Mouse (Mus musculus): ENCODE measurements at regions not wholly inside any gene's neighbourhood (a gene's known extent, or its start where the extent isn't known, plus 50 kb on each side); places are given as distances from the start of the nearest gene placed in this dataset.

- no peak for ATAC-seq
Measured at GRCm38 (mm10) chr15:51104362-51104761, 2780.3 kb upstream of the Gm7489 start.

DNA sequence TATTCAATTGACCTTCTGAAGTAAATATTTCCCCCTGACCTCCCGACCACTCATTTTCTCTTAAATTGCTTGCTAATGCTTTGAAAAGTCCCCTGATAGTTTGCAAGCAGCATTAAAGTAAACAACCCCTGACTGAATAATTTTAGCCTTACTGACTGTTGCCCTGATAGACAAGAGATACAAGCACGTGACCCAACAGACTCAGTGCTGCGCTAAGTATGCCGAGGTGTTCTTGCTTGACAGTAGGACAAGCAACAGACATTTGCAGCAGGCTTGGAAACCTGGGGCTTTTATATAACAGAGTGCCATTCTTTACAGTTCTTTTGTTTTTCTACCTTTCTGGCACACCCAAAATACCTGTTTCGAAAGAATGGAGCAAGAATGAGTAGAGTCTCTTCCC is 2779.9 kb upstream of the Gm7489 start:
- no peak for ATAC-seq

DNA sequence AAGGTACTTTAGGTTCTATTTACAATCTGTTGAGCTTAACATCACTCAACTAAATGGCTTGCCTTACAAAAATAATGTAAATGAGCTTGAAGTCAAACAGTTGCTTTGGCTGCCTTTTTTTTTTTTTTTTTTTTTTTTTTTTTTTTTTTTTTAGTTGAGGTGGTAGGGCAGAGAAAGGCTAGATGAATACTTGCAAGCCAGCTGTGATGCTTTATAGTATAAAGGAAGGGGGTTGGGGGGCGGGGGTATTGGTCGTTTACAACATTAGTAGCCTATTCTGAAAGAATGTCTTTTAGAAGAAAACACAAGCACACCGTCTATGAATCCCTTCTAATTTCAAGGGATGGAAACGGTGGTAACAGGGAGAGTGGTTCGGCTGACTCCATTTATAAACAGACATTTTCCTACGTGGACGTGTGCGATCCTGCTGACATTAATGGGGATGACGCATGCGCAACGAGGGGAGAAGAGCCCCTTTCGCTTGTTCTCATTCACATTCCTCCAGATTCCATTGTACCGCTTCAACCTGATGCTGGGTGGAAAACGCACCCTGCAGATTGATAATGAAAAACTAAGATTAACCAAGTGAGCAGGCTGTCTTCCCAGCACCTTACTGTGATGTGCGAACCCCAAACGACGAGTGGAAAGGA is 2779.2 kb upstream of the Gm7489 start:
- ATAC-seq, result no peak

- ATAC-seq, result no peak
Measured at GRCm38 (mm10) chr15:51110186-51110585, 2774.5 kb upstream of the Gm7489 start.

DNA sequence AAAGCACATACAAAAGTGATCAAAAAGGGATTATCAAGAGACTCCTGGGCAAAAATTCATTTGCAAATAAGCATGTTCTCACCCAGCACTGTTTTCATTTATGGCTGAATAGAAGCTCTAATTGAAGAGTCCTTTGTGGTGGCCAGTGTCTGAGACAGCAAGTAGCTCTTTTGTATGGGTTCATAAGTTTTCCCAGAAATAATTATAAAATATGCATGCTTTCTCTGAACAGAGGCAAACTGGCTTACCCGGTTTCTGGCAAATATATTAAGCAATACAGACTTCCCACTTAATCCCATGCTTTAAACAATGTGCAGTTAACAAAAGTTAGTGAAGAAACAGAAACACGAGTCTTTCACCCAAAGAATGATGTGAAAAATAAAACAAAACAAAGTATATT is 2758.8 kb upstream of the Gm7489 start:
- ATAC-seq, result no peak

DNA sequence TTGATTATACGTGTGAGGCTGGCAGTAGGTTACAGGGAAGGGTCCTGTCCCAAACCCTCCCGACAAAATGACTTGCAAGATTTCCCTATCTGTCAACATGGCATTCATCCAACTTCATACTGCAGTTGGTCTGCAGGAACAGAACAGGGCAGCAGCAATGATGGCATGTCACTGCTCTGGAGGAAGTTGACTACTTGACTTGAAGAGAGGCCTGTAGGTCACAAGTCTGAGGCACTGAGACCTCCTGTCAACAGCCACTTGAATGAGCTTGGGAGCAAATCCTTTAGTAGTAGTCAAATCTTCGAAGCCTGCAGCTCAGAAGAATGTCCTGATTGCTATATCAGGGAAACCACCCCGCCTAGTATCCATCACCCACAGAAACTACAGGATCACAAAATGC is 2753.7 kb upstream of the Gm7489 start:
- no peak for ATAC-seq

- ATAC-seq, result no peak
Measured at GRCm38 (mm10) chr15:51136121-51136520, 2748.6 kb upstream of the Gm7489 start.

- ATAC-seq, result no peak
Measured at GRCm38 (mm10) chr15:51139507-51139906, 2745.2 kb upstream of the Gm7489 start.

DNA sequence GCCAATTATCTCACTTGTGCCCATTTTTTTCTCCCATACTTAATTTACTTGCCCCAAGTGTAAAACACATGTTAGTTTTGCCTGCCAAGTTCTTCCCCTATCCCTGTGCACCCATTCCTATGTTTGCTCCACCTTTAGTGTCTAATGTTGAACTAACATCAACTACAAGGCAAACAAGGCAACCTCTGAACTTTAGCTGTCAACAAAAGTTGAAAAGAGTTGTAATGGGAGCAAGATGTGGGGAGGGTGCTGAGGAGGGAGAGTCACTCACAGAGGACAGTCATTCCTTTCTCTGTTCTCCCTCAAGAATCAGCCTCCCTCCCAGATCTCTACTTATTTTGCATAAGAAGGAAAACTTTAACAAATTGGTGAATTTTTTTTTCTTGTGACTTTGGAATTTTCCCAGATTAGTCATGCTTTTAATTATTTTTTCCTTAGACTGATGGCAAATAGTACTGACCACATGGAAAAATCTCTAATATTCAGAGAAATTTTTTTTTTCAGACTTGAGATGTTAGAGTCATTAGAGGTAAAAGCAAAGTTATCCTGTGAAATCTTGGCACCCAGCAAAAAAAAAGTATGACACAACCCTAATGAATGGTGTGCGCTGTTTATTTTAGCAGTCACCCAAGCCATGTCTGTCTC is 2710.6 kb upstream of the Gm7489 start:
- no peak for ATAC-seq

- ATAC-seq, result no peak
Measured at GRCm38 (mm10) chr15:51176466-51176865, 2708.2 kb upstream of the Gm7489 start.

DNA sequence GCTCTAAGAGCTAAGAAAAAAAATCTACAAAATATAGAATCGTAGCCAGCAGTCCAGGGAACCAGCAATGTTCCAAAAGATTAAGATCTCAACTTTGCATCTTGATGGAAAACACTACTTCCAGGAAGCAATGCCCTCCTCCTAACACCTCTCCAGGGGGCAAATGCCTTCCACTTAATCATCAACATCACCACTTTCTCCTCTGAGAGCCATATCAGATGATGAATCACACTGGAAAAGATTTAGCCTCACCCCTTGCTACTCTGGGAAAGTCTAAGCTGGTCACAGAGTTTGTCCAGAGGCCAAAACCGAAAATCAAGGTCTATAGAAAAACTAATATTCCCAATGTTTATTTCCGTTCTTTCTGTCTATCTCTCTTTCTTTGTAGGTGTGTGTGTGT is 2695.6 kb upstream of the Gm7489 start:
- no peak for ATAC-seq

- ATAC-seq, result no peak
Measured at GRCm38 (mm10) chr15:51197466-51198158, 2687.1 kb upstream of the Gm7489 start.

DNA sequence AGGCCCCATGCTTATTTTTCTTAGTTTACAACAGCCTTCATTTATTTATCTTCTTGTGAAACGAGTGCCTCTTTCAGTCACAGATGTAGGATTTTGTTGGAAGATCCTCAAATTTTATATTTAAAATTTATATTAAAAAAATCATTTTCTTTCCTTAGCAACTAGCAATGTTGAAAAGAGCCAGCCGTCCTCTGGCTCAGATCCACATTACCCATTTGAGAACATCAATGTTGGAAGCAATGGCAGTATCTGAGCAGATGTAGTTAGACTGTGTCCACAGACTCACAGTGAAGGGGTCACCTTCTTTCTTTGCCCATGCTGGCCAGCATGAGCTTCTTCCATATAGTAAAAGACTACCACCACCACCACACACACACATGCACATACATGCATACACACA is 2681.4 kb upstream of the Gm7489 start:
- ATAC-seq, result no peak

DNA sequence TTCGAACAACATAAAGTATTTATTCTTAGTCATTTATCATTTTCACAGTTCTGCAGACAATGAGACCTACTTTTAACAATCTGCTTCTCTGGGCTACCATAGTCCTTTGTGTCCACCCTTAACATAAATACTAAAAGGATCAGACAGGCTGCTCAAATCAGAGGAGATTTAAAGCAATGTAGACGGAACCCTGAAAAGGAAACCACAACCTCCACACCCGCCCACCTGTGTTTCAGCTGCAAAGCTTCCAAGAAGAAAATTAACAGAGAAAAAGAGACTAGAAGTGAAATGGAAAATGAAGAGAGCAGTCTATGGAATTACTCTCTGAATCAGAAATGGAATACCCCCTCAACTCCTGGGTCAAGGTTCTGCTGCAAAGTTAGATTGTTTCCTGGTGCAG is 2678.7 kb upstream of the Gm7489 start:
- ATAC-seq, result no peak

DNA sequence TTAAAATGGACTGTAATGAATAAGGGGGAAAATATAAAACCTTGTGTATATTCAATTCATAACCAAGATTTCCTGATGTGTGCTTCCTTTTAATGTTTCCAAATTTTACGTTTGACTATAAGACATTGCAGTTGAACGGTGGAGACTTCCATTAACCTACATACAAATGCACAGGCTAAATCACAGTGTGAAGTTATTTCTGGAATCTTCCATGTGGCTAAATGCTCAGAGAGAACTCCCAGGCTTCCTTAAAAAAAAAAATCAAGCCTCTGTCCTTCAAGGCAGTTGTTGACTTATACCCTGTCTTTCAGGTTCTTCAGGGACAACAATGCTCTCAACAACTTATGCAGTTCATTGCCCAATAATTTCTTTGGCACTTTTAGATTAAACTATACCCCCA is 2677.9 kb upstream of the Gm7489 start:
- no peak for ATAC-seq

DNA sequence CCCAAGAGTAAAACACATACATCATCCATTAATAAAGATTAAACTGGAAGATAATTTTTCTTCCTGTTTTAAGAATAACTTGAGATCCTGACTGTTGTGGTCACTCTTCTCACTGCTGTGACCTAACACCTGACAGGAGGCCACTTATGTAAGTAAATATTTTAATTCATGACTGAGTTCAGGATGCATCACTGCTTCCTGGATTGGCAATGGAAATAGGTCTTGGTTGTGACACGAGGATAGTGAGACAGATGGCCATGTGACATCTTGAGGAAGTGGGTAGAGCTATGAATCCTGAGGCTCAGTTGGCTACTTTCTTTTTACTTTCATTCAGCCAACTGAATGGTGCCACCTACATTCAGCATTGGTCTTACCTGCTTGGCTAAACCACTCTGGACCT is 2649.8 kb upstream of the Gm7489 start:
- no peak for ATAC-seq

DNA sequence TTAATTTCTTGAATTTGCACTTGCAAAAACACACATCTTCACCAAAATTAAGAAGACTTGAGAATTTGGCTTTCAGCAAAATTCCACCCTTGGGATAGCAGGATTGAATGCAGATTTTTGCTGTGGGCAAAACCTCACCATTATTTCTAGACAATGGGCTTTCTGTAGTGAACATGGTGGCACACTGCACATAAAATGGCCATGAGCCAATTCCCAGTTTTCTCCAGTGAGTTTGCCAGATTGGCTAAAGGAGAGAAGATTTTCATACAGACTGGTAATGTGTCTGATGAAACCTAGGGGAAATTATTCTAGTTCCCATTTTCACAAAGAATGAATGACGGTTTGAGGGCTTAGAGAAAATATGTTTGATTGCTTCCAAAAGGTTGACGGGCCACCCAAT is 2640.1 kb upstream of the Gm7489 start:
- ATAC-seq, result no peak

GRCm38 (mm10) chr15:51247259-51247658 is 2637.4 kb upstream of the Gm7489 start:
- no peak for ATAC-seq

- ATAC-seq, result no peak
Measured at GRCm38 (mm10) chr15:51248034-51248788, 2636.5 kb upstream of the Gm7489 start.

DNA sequence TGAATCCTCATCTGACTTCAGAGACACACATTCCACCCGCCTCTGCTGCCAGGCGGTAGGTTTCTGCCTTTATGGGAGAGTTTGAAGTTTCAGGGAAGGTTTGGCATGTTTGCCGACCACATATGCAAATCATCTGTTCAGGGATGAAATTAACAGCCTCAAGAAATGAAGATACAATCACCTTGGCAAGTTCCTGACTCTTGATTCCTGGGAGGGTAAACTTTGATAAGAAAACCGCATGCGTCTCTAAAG is 2636.0 kb upstream of the Gm7489 start:
- no peak for ATAC-seq

DNA sequence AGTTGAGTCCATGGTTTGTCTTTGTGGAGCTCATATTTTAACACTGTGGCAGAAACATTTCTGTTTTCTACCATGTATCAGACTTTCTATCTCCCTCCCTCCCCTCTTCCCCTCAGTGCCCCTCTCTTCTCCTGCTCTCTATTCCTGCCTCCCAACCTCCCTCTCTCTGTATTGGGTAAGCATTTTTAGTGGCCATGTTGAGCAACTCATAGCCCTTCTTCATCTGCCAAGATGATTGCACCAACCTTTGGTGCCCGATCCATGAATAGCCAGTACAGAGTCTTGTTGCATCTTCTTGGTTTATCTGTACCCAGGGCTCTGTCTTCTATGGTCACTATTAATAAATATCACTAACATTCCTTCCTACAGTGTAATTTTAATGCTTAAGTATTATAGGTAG is 2630.6 kb upstream of the Gm7489 start:
- no peak for ATAC-seq

GRCm38 (mm10) chr15:51255203-51255615 is 2629.5 kb upstream of the Gm7489 start:
- no peak for ATAC-seq

GRCm38 (mm10) chr15:51256681-51257080 is 2628.0 kb upstream of the Gm7489 start:
- no peak for ATAC-seq
